Mouse (Mus musculus): ENCODE measurements around the gene Cyyr1.

GRCm38 (mm10) chr16:85495837-85496236 is 57.4 kb downstream of the Cyyr1 start:
- TF ChIP-seq CTCF (IDR thresholded peaks at IDR 0.05; ENCODE audit: low read depth) (no peak), EP300 (IDR thresholded peaks at IDR 0.05; ENCODE audit: low read depth) (no peak)

All from liver, postnatal 0 days (tissue).